Mouse (Mus musculus) G1E (cell line): ENCODE results near the gene Ticam1.

Source experiments
- CTCF ChIP-seq: IDR thresholded peaks from 2 replicates; pipeline ENCODE4 v1.5.1; 2012; ENCODE audit warnings: low read depth, low read length, inconsistent platforms, mixed read lengths
- POLR2AphosphoS5 ChIP-seq: IDR thresholded peaks from 2 replicates; pipeline ENCODE4 v1.6.1; 2012; ENCODE audit warnings: low read depth, low read length, inconsistent platforms; ENCODE audit not compliant: insufficient replicate concordance

- TF ChIP-seq CTCF: no peak
- TF ChIP-seq POLR2AphosphoS5: no peak
These were observed 28.6 kb upstream of the Ticam1 start for GRCm38 (mm10) chr17:56305156-56305555.
